Mouse (Mus musculus) midbrain, embryonic 16.5 days (tissue): ENCODE data around the gene F2rl3. TPM values are rescaled to one million over a fixed set of nuclear protein-coding genes. Genes with fewer than 3 reads are reported as not detected.
A peak's percentile ranks its signal among the peaks of the same experiment; 100 is the strongest.

Source experiments
- ATAC-seq: fragments of 200-750 bp; cut with Nextera tagmentation; 2 replicates; pipeline ENCODE4 v1.8.0; 2017; ENCODE audit warnings: moderate TSS enrichment
- H3K27ac ChIP-seq: fragments of 300-500 bp; sonication (generic); 2 replicates; pipeline ENCODE4 v1.5.1; 2014; ENCODE audit warnings: mild to moderate bottlenecking, low read length, mixed read lengths
- H3K27me3 ChIP-seq: fragments of 300-500 bp; sonication (generic); 2 replicates; pipeline ENCODE4 v1.6.1; 2014; ENCODE audit warnings: low read depth, low read length, mixed read lengths; ENCODE audit not compliant: control insufficient read depth, insufficient read depth
- H3K36me3 ChIP-seq: fragments of 300-500 bp; sonication (generic); 2 replicates; pipeline ENCODE4 v1.6.1; 2014; ENCODE audit warnings: mild to moderate bottlenecking, low read length, moderate library complexity, mixed read lengths; ENCODE audit not compliant: control insufficient read depth, insufficient read depth
- H3K4me1 ChIP-seq: fragments of 300-500 bp; sonication (generic); 2 replicates; pipeline ENCODE4 v1.6.1; 2014; ENCODE audit warnings: mild to moderate bottlenecking, low read length, mixed read lengths; ENCODE audit not compliant: control insufficient read depth, insufficient read depth
- H3K4me2 ChIP-seq: fragments of 300-500 bp; sonication (generic); 2 replicates; pipeline ENCODE4 v1.6.1; 2014; ENCODE audit warnings: mild to moderate bottlenecking, low read length, mixed read lengths
- H3K4me3 ChIP-seq: fragments of 300-500 bp; sonication (generic); 2 replicates; pipeline ENCODE4 v1.5.1; 2014; ENCODE audit warnings: low read depth, mild to moderate bottlenecking, low read length, moderate library complexity, mixed read lengths
- H3K9ac ChIP-seq: fragments of 300-500 bp; sonication (generic); 2 replicates; pipeline ENCODE4 v1.6.1; 2014; ENCODE audit warnings: low read depth, low read length, mixed read lengths
- H3K9me3 ChIP-seq: fragments of 300-500 bp; sonication (generic); replicated peaks from 2 replicates; pipeline ENCODE4 v1.6.1; 2014; ENCODE audit warnings: mild to moderate bottlenecking, low read length, mixed read lengths; ENCODE audit not compliant: control insufficient read depth, poor library complexity, severe bottlenecking
- WGBS: fragments of 180-500 bp; shearing (Covaris S2); extraction: QIAGEN DNeasy Blood & Tissue Kit; methylation state at CpG from one replicate; pipeline ENCODE4 v1.1.7; 2014; 5-methylcytosine and 5-hydroxymethylcytosine counted together
- polyA plus RNA-seq: library from polyadenylated mRNA; unstranded; fragments of >200 nt; fragmentation: Nextera tagmentation; extraction: Ambion mirVana; gene quantifications from 2 replicates; pipeline ENCODE4 v1.2.1, GENCODE M21; 2015

F2rl3 gene
- 0.39 and 0.48 TPM in 2 replicates for polyA plus RNA-seq

- 88% methylated on average over 7 of the region's 7 CpGs for WGBS
- H3K36me3 ChIP-seq, result peaks cover 23% of the 10 kb centered on the region
- H3K27ac ChIP-seq, result no peak within 1 kb of the TSS
- no peaks in the 10 kb centered on the region for H3K4me1 ChIP-seq
- H3K27me3 ChIP-seq, result peaks cover 4% of the 10 kb centered on the region; the same call in 1 of the 2 replicates
- no peak within 1 kb of the TSS for H3K4me2 ChIP-seq
- no peak for ATAC-seq
- H3K9ac ChIP-seq, result no peak within 1 kb of the TSS
- H3K9me3 ChIP-seq, result no peaks in the 10 kb centered on the region
- no peak within 1 kb of the TSS for H3K4me3 ChIP-seq
Measured at GRCm38 (mm10) chr8:72761322-72762051, at the start of gene F2rl3. TSS of gene F2rl3 (plus strand) at chr8:72761880.

- no peaks in the 10 kb centered on the region for H3K9me3 ChIP-seq
- no peaks in the 10 kb centered on the region for H3K36me3 ChIP-seq
- H3K27ac ChIP-seq, result no peak overlapping the region
- no peak overlapping the region for H3K4me2 ChIP-seq
- WGBS, result 30% methylated on average over 6 of the region's 6 CpGs
- no peaks in the 10 kb centered on the region for H3K27me3 ChIP-seq
- no peaks in the 10 kb centered on the region for H3K4me1 ChIP-seq
- H3K9ac ChIP-seq, result no peak overlapping the region
- no peak overlapping the region for H3K4me3 ChIP-seq
- ATAC-seq, result no peak
Measured at GRCm38 (mm10) chr8:72712569-72712968, 49.1 kb upstream of the F2rl3 start.

GRCm38 (mm10) chr8:72716594-72716993 lies 45.1 kb upstream of the F2rl3 start:
- no peak overlapping the region for H3K9ac ChIP-seq
- no peak for ATAC-seq
- no peaks in the 10 kb centered on the region for H3K27me3 ChIP-seq
- H3K27ac ChIP-seq, result no peak overlapping the region
- H3K9me3 ChIP-seq, result no peaks in the 10 kb centered on the region
- no peak overlapping the region for H3K4me2 ChIP-seq
- no peaks in the 10 kb centered on the region for H3K4me1 ChIP-seq
- no peak overlapping the region for H3K4me3 ChIP-seq
- 87% methylated on average over 5 of the region's 5 CpGs for WGBS
- H3K36me3 ChIP-seq, result no peaks in the 10 kb centered on the region

- WGBS, result 45% methylated on average over 1 of the region's 1 CpGs
- Histone ChIP-seq H3K27me3 (no peaks in the 10 kb centered on the region), H3K9ac (no peak overlapping the region), H3K9me3 (no peaks in the 10 kb centered on the region), H3K27ac (no peak overlapping the region), H3K4me3 (no peak overlapping the region), H3K4me2 (no peak overlapping the region), H3K36me3 (peaks cover 3% of the 10 kb centered on the region), H3K4me1 (peaks cover 9% of the 10 kb centered on the region)
- ATAC-seq, result no peak
Measured at GRCm38 (mm10) chr8:72720541-72720940, 41.1 kb upstream of the F2rl3 start.

- peak; percentile 100 for ATAC-seq
- Histone ChIP-seq H3K9ac (peak within 1 kb of the TSS; percentile 88), H3K36me3 (peaks cover 23% of the 10 kb centered on the region), H3K4me1 (peaks cover 9% of the 10 kb centered on the region), H3K4me2 (peak within 1 kb of the TSS; percentile 74), H3K27me3 (no peaks in the 10 kb centered on the region), H3K9me3 (no peaks in the 10 kb centered on the region), H3K4me3 (peak within 1 kb of the TSS; percentile 80), H3K27ac (peak within 1 kb of the TSS; percentile 60)
- 13% methylated on average over 55 of the region's 56 CpGs for WGBS
Measured at GRCm38 (mm10) chr8:72722769-72723650, 38.7 kb upstream of the F2rl3 start, which contains the start of gene Sin3b. TSS of gene Sin3b (plus strand) at chr8:72723285.

GRCm38 (mm10) chr8:72723651-72724001 lies 38.1 kb upstream of the F2rl3 start:
- Histone ChIP-seq H3K36me3 (peaks cover 29% of the 10 kb centered on the region), H3K4me3 (peak overlapping the region; percentile 80), H3K9me3 (no peaks in the 10 kb centered on the region), H3K4me2 (peak overlapping the region; percentile 74), H3K27me3 (no peaks in the 10 kb centered on the region), H3K9ac (peak overlapping the region; percentile 88), H3K27ac (no peak overlapping the region; the same call in 1 of the 2 replicates), H3K4me1 (peaks cover 15% of the 10 kb centered on the region)
- WGBS, result under 1% methylated on average over 30 of the region's 30 CpGs
- ATAC-seq, result peak; percentile 41

GRCm38 (mm10) chr8:72728636-72729035 lies 33.0 kb upstream of the F2rl3 start:
- peaks cover 21% of the 10 kb centered on the region for H3K4me1 ChIP-seq
- no peak overlapping the region for H3K4me2 ChIP-seq
- no peaks in the 10 kb centered on the region for H3K9me3 ChIP-seq
- no peak overlapping the region for H3K27ac ChIP-seq
- H3K27me3 ChIP-seq, result no peaks in the 10 kb centered on the region
- WGBS, result 64% methylated on average over 1 of the region's 1 CpGs
- peaks cover 67% of the 10 kb centered on the region for H3K36me3 ChIP-seq
- no peak overlapping the region for H3K4me3 ChIP-seq
- no peak overlapping the region for H3K9ac ChIP-seq
- peak; percentile 71 for ATAC-seq

- no peaks in the 10 kb centered on the region for H3K27me3 ChIP-seq
- H3K9ac ChIP-seq, result no peak overlapping the region
- peaks cover 71% of the 10 kb centered on the region for H3K36me3 ChIP-seq
- ATAC-seq, result no peak
- no peaks in the 10 kb centered on the region for H3K9me3 ChIP-seq
- no peaks in the 10 kb centered on the region for H3K4me1 ChIP-seq
- no peak overlapping the region for H3K27ac ChIP-seq
- WGBS, result 89% methylated on average over 5 of the region's 5 CpGs
- H3K4me3 ChIP-seq, result no peak overlapping the region
- no peak overlapping the region for H3K4me2 ChIP-seq
Measured at GRCm38 (mm10) chr8:72735001-72735400, 26.7 kb upstream of the F2rl3 start.

- Histone ChIP-seq H3K27me3 (no peaks in the 10 kb centered on the region), H3K4me2 (no peak overlapping the region), H3K4me3 (no peak overlapping the region), H3K9ac (no peak overlapping the region), H3K4me1 (no peaks in the 10 kb centered on the region), H3K27ac (no peak overlapping the region), H3K9me3 (no peaks in the 10 kb centered on the region), H3K36me3 (peaks cover 61% of the 10 kb centered on the region)
- no peak for ATAC-seq
Measured at GRCm38 (mm10) chr8:72736868-72737267, 24.8 kb upstream of the F2rl3 start.
